Mouse (Mus musculus) heart, postnatal 0 days (tissue): Measurements from ENCODE around the gene Abtb1.

Experiments
- CTCF ChIP-seq: IDR thresholded peaks from 2 replicates; pipeline ENCODE4 v1.5.1; 2016; ENCODE audit warnings: antibody characterized with exemption, control low read depth, low read depth
- EP300 ChIP-seq: IDR thresholded peaks from 2 replicates; pipeline ENCODE4 v1.6.1; 2016; ENCODE audit warnings: antibody characterized with exemption, low read depth

- no peak for TF ChIP-seq CTCF
- TF ChIP-seq EP300, result no peak
Measured at GRCm38 (mm10) chr6:88869459-88869858, 27.7 kb upstream of the Abtb1 start.
